Mouse (Mus musculus): ENCODE data around the gene Rpusd3. TPM values are rescaled to one million over a fixed set of nuclear protein-coding genes. Genes with fewer than 3 reads are reported as not detected.

The Rpusd3 gene
- polyA plus RNA-seq, 1 experiment from 2014 or later = 24.6 TPM

GRCm38 (mm10) chr6:113429965-113430364, 10.8 kb upstream of the Rpusd3 start:
- Histone ChIP-seq H3K9ac (replicated peaks) (no peak overlapping the region), H3K27ac (replicated peaks) (no peak overlapping the region), H3K4me1 (no peaks in the 10 kb centered on the region), H3K9me3 (replicated peaks) (no peaks in the 10 kb centered on the region), H3K4me3 (replicated peaks) (no peak overlapping the region), H3K27me3 (replicated peaks) (no peaks in the 10 kb centered on the region), H3K36me3 (no peaks in the 10 kb centered on the region), H3K4me2 (no peak overlapping the region)
- WGBS = 72% methylated on average over 3 of the region's 3 CpGs
- no peak for ATAC-seq (ENCODE audit: low FRiP score)

- no peak overlapping the region for H3K4me2 ChIP-seq
- 0 out of 2 replicates have a peak, but pooled peaks cover 2% of the 10 kb centered on the region for H3K27me3 ChIP-seq (replicated peaks)
- no peaks in the 10 kb centered on the region for H3K36me3 ChIP-seq
- 94% methylated on average over 16 of the region's 16 CpGs for WGBS
- H3K9me3 ChIP-seq (replicated peaks) = no peaks in the 10 kb centered on the region
- no peak overlapping the region for H3K9ac ChIP-seq (replicated peaks)
- H3K27ac ChIP-seq (replicated peaks) = no peak overlapping the region
- no peaks in the 10 kb centered on the region for H3K4me1 ChIP-seq
- no peak for ATAC-seq (ENCODE audit: low FRiP score)
- H3K4me3 ChIP-seq (replicated peaks) = no peak overlapping the region
Measured at GRCm38 (mm10) chr6:113428006-113428405, 8.9 kb upstream of the Rpusd3 start.

- WGBS = 66% methylated on average over 3 of the region's 3 CpGs
- Histone ChIP-seq H3K4me3 (replicated peaks) (no peak overlapping the region), H3K9ac (replicated peaks) (no peak overlapping the region), H3K27me3 (replicated peaks) (0 out of 2 replicates have a peak, but pooled peaks cover 2% of the 10 kb centered on the region), H3K4me2 (no peak overlapping the region), H3K4me1 (no peaks in the 10 kb centered on the region), H3K9me3 (replicated peaks) (no peaks in the 10 kb centered on the region), H3K27ac (replicated peaks) (no peak overlapping the region), H3K36me3 (no peaks in the 10 kb centered on the region)
- no peak for ATAC-seq (ENCODE audit: low FRiP score)
Measured at GRCm38 (mm10) chr6:113427397-113427796, 8.3 kb upstream of the Rpusd3 start.

- 0 out of 2 replicates have a peak, but pooled peaks cover 2% of the 10 kb centered on the region for H3K27me3 ChIP-seq (replicated peaks)
- ATAC-seq (ENCODE audit: low FRiP score) = no peak
- H3K36me3 ChIP-seq = no peaks in the 10 kb centered on the region
- H3K9me3 ChIP-seq (replicated peaks) = no peaks in the 10 kb centered on the region
- H3K27ac ChIP-seq (replicated peaks) = no peak overlapping the region
- H3K4me3 ChIP-seq (replicated peaks) = no peak overlapping the region
- no peaks in the 10 kb centered on the region for H3K4me1 ChIP-seq
- 92% methylated on average over 4 of the region's 4 CpGs for WGBS
- H3K4me2 ChIP-seq = no peak overlapping the region
- no peak overlapping the region for H3K9ac ChIP-seq (replicated peaks)
Measured at GRCm38 (mm10) chr6:113426696-113427095, 7.6 kb upstream of the Rpusd3 start.

- no peak overlapping the region for H3K27ac ChIP-seq (replicated peaks)
- H3K27me3 ChIP-seq (replicated peaks) = 0 out of 2 replicates have a peak, but pooled peaks cover 2% of the 10 kb centered on the region
- H3K36me3 ChIP-seq = no peaks in the 10 kb centered on the region
- H3K9ac ChIP-seq (replicated peaks) = no peak overlapping the region
- H3K9me3 ChIP-seq (replicated peaks) = no peaks in the 10 kb centered on the region
- peaks cover 5% of the 10 kb centered on the region for H3K4me1 ChIP-seq
- no peak overlapping the region for H3K4me2 ChIP-seq
- ATAC-seq (ENCODE audit: low FRiP score) = no peak
- WGBS = 83% methylated on average over 7 of the region's 7 CpGs
- H3K4me3 ChIP-seq (replicated peaks) = no peak overlapping the region
Measured at GRCm38 (mm10) chr6:113424187-113424586, 5.0 kb upstream of the Rpusd3 start.

DNA sequence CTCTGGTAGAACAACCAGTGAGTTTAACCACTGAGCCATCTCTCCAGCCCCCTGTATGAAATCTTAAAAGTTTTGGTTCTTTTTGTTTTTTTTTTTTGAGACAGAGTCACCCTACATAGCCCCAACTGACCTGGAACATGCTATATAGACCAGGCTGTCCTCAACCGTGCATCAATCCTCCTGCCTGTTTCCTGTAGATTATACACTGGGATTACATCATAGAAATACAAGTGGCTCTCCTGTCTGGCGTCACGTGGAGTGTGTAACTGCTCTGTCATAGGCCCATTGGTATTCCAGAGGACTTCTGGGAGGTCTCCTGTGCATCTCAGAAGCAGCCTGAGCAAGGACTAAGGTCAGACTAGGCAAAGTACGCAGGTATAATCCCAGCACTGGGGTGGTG, 3.9 kb upstream of the Rpusd3 start:
- WGBS = 84% methylated on average over 4 of the region's 4 CpGs
- no peak for ATAC-seq (ENCODE audit: low FRiP score)
- no peak overlapping the region for H3K9ac ChIP-seq (replicated peaks)
- H3K4me2 ChIP-seq = no peak overlapping the region
- H3K27ac ChIP-seq (replicated peaks) = no peak overlapping the region
- no peaks in the 10 kb centered on the region for H3K36me3 ChIP-seq
- peaks cover 12% of the 10 kb centered on the region for H3K4me1 ChIP-seq
- H3K9me3 ChIP-seq (replicated peaks) = no peaks in the 10 kb centered on the region
- no peak overlapping the region for H3K4me3 ChIP-seq (replicated peaks)
- 0 out of 2 replicates have a peak, but pooled peaks cover 2% of the 10 kb centered on the region for H3K27me3 ChIP-seq (replicated peaks)

DNA sequence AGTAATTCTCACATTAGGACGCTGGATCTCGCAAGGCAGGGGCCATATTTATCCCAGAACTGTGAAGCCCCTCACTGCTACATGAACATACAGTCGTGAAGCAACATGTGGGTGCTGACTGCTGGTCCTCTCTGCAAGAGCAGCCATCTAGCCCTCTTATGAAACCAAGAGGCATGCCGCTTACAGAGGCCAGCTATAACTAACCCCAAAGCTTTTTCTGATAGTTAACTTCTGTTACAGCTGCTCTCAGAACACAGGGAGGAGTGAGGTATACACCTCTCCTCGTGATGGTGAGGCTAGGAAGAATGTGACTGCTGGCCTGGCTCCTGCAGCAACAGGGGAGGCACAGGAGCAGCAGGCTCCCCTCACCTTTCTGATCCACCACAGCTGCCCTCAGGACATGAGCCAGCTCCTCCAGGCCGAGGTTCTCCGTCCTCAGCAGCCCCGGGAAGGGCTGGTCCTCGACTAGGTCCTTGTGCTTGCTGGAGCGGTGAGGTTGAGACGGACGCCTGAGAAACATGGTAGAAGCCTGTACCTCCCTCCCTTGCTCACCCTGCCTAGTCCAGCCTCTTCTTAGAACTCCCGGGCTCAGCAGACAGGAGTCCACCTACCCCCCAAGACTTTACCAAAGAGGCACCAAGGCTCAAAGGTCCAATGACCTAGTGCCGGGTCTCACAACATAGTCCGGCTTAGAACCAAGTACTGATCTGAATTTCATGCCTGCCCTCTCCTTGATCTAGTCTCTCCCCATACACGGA, 520 bp downstream of the Rpusd3 start:
- 14% methylated on average over 16 of the region's 16 CpGs for WGBS
- Histone ChIP-seq H3K27ac (replicated peaks) (peak overlapping the region; percentile 76), H3K4me2 (peak overlapping the region; percentile 96), H3K27me3 (replicated peaks) (no peaks in the 10 kb centered on the region), H3K9me3 (replicated peaks) (no peaks in the 10 kb centered on the region), H3K36me3 (peaks cover 11% of the 10 kb centered on the region; the same call in 1 of the 2 replicates), H3K9ac (replicated peaks) (peak overlapping the region; percentile 74), H3K4me3 (replicated peaks) (peak overlapping the region; percentile 68), H3K4me1 (peaks cover 26% of the 10 kb centered on the region)
- ATAC-seq (ENCODE audit: low FRiP score) = peak; percentile 69

DNA sequence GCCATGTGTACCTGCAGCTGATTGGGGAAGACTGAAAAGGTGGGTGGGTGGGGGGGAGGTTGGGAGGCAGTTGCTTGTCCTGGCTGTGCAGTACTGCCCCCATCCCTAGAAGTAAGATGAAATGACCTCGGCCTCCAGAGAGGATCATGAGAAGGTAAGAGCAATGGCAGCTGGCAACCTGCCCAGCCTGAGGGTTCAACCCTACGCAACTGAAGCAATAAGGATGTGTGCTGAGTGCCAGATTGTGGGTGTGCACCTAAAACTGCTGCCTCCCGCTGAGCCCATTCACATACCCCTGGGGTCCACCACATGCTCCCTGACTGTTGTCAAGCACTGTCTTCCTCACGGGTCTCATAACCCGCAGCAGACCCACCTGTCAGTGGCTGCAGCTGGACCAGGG, 2.7 kb downstream of the Rpusd3 start:
- no peak overlapping the region for H3K27ac ChIP-seq (replicated peaks)

DNA sequence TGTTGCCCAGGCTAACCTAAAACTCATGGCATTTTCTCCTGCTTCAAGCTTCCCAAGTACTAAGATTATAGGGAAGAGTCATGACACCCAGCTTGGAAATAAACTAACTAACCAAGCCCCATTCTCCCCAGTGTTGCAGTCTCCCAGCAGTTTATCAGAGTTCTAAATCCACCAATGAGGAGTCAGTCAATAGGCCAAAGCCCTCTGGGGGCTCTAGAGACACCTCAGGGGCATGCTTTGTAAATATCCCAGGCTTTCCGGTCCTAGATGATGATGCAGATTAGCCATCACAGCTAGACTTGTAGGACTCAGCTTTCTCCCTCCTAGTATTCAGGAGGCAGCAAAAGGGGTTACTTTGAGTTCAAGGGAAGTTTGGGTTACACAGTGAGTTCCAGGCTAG, 9.1 kb downstream of the Rpusd3 start:
- H3K4me3 ChIP-seq (replicated peaks) = no peak overlapping the region
- H3K4me1 ChIP-seq = no peaks in the 10 kb centered on the region
- H3K9ac ChIP-seq (replicated peaks) = no peak overlapping the region
- H3K9me3 ChIP-seq (replicated peaks) = no peaks in the 10 kb centered on the region
- no peak overlapping the region for H3K27ac ChIP-seq (replicated peaks)
- H3K36me3 ChIP-seq = peaks cover 27% of the 10 kb centered on the region
- WGBS = 69% methylated on average over 1 of the region's 1 CpGs
- no peaks in the 10 kb centered on the region for H3K27me3 ChIP-seq (replicated peaks)
- no peak for ATAC-seq (ENCODE audit: low FRiP score)
- H3K4me2 ChIP-seq = no peak overlapping the region

More for the DNA sequence above, 2.7 kb downstream of the Rpusd3 start:
- Histone ChIP-seq H3K4me3 (replicated peaks) (no peak overlapping the region), H3K4me1 (peaks cover 26% of the 10 kb centered on the region), H3K27me3 (replicated peaks) (no peaks in the 10 kb centered on the region), H3K36me3 (peaks cover 11% of the 10 kb centered on the region; the same call in 1 of the 2 replicates), H3K9ac (replicated peaks) (no peak overlapping the region), H3K4me2 (no peak overlapping the region), H3K9me3 (replicated peaks) (no peaks in the 10 kb centered on the region)
- 68% methylated on average over 5 of the region's 5 CpGs for WGBS
- no peak for ATAC-seq (ENCODE audit: low FRiP score)

DNA sequence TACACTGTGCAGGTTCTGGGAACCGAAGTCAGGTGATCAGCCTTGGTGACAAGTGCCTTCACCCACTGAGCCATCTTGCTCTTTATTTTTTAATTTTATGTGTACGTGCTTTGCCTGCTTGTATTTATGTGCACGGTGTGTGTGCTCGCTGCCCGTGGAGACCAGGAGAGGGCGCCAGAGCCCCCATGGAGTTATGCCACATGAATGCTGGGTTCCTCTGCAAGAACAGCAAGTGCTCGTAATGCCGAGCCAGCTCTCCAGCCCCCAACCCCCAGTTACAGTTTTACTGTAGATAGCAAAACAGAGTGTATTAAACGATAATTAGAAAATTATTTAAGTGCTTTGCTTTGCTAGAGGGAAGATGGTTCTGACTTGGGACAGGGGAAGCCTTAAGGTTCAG, 12.5 kb downstream of the Rpusd3 start:
- no peak for ATAC-seq (ENCODE audit: low FRiP score)
- Histone ChIP-seq H3K9ac (replicated peaks) (no peak overlapping the region), H3K4me2 (no peak overlapping the region), H3K9me3 (replicated peaks) (no peaks in the 10 kb centered on the region), H3K27ac (replicated peaks) (no peak overlapping the region), H3K4me1 (no peaks in the 10 kb centered on the region), H3K27me3 (replicated peaks) (no peaks in the 10 kb centered on the region), H3K4me3 (replicated peaks) (no peak overlapping the region), H3K36me3 (peaks cover 21% of the 10 kb centered on the region)
- 80% methylated on average over 9 of the region's 9 CpGs for WGBS

DNA sequence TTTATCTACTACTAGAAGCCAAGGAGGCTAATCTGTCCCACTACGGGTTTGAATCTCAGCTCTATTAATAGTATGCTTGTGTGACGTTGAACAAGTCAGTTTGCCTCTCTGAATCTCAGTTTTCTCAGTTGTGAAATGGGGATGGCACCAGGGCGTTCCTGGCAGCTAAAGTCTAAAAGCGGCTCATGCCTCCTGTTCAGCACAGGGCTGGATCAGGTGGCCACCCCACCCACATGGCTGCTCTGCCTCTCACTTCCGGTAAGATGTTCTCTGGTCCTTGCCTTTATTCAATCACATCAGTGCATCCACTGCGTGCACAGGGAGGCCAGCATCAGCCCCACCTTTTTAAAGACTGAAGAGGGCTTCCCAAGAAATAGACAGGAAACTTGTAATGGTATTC, 13.7 kb downstream of the Rpusd3 start:
- Histone ChIP-seq H3K4me3 (replicated peaks) (no peak overlapping the region), H3K36me3 (peaks cover 21% of the 10 kb centered on the region), H3K27ac (replicated peaks) (no peak overlapping the region), H3K27me3 (replicated peaks) (no peaks in the 10 kb centered on the region), H3K4me2 (no peak overlapping the region), H3K9me3 (replicated peaks) (no peaks in the 10 kb centered on the region), H3K4me1 (no peaks in the 10 kb centered on the region), H3K9ac (replicated peaks) (no peak overlapping the region)
- no peak for ATAC-seq (ENCODE audit: low FRiP score)
- 88% methylated on average over 6 of the region's 6 CpGs for WGBS

DNA sequence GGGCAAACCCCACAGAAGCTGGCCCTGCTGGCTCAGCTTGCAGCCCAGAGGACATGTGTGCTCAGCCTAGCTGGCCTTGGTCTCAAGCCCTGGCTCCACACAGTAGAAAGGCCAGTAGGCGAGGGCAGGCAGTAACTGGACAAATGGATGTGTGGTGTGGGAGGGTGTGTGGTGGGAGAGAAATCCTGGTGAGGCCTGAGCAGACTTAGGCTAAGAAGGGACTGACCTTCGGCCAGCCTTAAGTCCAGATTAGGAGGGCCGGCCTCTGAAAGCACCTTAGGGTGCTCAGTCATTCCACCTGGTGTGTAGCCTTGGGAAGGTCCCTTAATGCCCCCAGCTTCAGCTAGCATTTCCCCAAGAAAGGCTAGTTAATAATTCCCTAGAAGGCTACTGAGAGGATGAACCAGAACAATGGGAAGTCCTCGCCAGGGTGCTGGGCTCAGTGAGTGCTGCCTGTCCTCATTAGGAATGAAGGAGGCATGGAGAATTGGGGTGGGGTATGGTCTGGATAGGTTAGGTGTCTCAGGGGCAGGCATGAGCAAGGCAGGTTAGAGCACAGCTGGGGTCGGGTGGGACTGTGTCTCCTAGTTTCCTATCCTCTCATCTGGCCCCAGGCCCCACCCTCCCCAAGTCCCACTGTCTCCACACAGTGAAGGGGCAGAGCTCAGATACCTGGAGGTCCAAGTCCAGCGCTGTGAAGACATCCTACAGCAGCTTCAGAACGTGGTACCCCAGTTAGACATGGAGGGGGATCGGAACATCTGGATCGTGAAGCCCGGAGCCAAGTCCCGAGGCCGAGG, 14.3 kb downstream of the Rpusd3 start:
- ATAC-seq (ENCODE audit: low FRiP score) = no peak
- Histone ChIP-seq H3K9ac (replicated peaks) (no peak overlapping the region), H3K36me3 (peaks cover 18% of the 10 kb centered on the region), H3K27ac (replicated peaks) (no peak overlapping the region), H3K4me2 (no peak overlapping the region), H3K4me1 (no peaks in the 10 kb centered on the region), H3K27me3 (replicated peaks) (no peaks in the 10 kb centered on the region), H3K9me3 (replicated peaks) (no peaks in the 10 kb centered on the region), H3K4me3 (replicated peaks) (no peak overlapping the region)
- 75% methylated on average over 12 of the region's 12 CpGs for WGBS
